Mouse (Mus musculus): Measurements from ENCODE around the gene Sh3gl3.

Gene Sh3gl3

GRCm38 (mm10) chr7:82173540-82173939, at the start of gene Sh3gl3:
Gene Sh3gl3, plus strand, starts transcription at chr7:82173840.
- DNase-seq (ENCODE audit: low spot score): no peak

GRCm38 (mm10) chr7:82138196-82138595, 35.4 kb upstream of the Sh3gl3 start:
- no peak for DNase-seq (ENCODE audit: low spot score)

GRCm38 (mm10) chr7:82147151-82147550, 26.5 kb upstream of the Sh3gl3 start:
- DNase-seq (ENCODE audit: low spot score): no peak

GRCm38 (mm10) chr7:82164681-82165080, 9.0 kb upstream of the Sh3gl3 start:
- DNase-seq (ENCODE audit: low spot score): no peak

GRCm38 (mm10) chr7:82174571-82175326, 1.1 kb downstream of the Sh3gl3 start:
- peak; percentile 90 for DNase-seq (ENCODE audit: low spot score)

- peak; percentile 17 for DNase-seq (ENCODE audit: low spot score)
Observed at GRCm38 (mm10) chr7:82175327-82175721, 1.7 kb downstream of the Sh3gl3 start.

- DNase-seq (ENCODE audit: low spot score): peak; percentile 45
Observed at GRCm38 (mm10) chr7:82176192-82176591, 2.6 kb downstream of the Sh3gl3 start.

- DNase-seq (ENCODE audit: low spot score): no peak
Observed at GRCm38 (mm10) chr7:82177336-82177735, 3.7 kb downstream of the Sh3gl3 start.

- DNase-seq (ENCODE audit: low spot score): no peak
Observed at GRCm38 (mm10) chr7:82180919-82181318, 7.3 kb downstream of the Sh3gl3 start.

- no peak for DNase-seq (ENCODE audit: low spot score)
Observed at GRCm38 (mm10) chr7:82182781-82183180, 9.1 kb downstream of the Sh3gl3 start.

- DNase-seq (ENCODE audit: low spot score): no peak
Observed at GRCm38 (mm10) chr7:82191604-82192003, 18.0 kb downstream of the Sh3gl3 start.

GRCm38 (mm10) chr7:82192512-82192911, 18.9 kb downstream of the Sh3gl3 start:
- DNase-seq (ENCODE audit: low spot score): no peak

GRCm38 (mm10) chr7:82203111-82203510, 29.5 kb downstream of the Sh3gl3 start:
- no peak for DNase-seq (ENCODE audit: low spot score)

- no peak for DNase-seq (ENCODE audit: low spot score)
Observed at GRCm38 (mm10) chr7:82204014-82204784, 30.6 kb downstream of the Sh3gl3 start.

GRCm38 (mm10) chr7:82204975-82205374, 31.3 kb downstream of the Sh3gl3 start:
- DNase-seq (ENCODE audit: low spot score): no peak

- DNase-seq (ENCODE audit: low spot score): no peak
Observed at GRCm38 (mm10) chr7:82206787-82207186, 33.1 kb downstream of the Sh3gl3 start.

- no peak for DNase-seq (ENCODE audit: low spot score)
Observed at GRCm38 (mm10) chr7:82221380-82221933, 47.8 kb downstream of the Sh3gl3 start.

GRCm38 (mm10) chr7:82223906-82224846, 50.5 kb downstream of the Sh3gl3 start:
- no peak for DNase-seq (ENCODE audit: low spot score)

- no peak for DNase-seq (ENCODE audit: low spot score)
Observed at GRCm38 (mm10) chr7:82233201-82233600, 59.6 kb downstream of the Sh3gl3 start.

- DNase-seq (ENCODE audit: low spot score): no peak
Observed at GRCm38 (mm10) chr7:82234010-82234897, 60.6 kb downstream of the Sh3gl3 start.

- no peak for DNase-seq (ENCODE audit: low spot score)
Observed at GRCm38 (mm10) chr7:82234898-82235290, 61.3 kb downstream of the Sh3gl3 start.
